In genomic region chr2:122484641-122485040, GRCm38 (mm10) we compare ENCODE assay signal across 32 mouse cellular contexts. TPM values are rescaled to one million over a fixed set of nuclear protein-coding genes. Genes with fewer than 3 reads are reported as not detected.
"Had no signal": no experiment of that assay in that cellular context is flagged by ENCODE, and none has a peak within 500 bp of the region (broad histone marks: within the 10 kb centered on the region; RNA-seq: fewer than 3 reads in every experiment).

Gene Gm14085 (plus strand): TSS chr2:122484941.

- H3K36me3 ChIP-seq: embryonic facial prominence, embryonic 10.5 days; embryonic facial prominence, embryonic 12.5 days; embryonic facial prominence, embryonic 13.5 days; embryonic facial prominence, embryonic 15.5 days; forebrain, embryonic 10.5 days; forebrain, embryonic 12.5 days; forebrain, embryonic 15.5 days had no signal

- H3K27ac ChIP-seq: embryonic facial prominence, embryonic 10.5 days; embryonic facial prominence, embryonic 12.5 days; embryonic facial prominence, embryonic 13.5 days; embryonic facial prominence, embryonic 15.5 days; forebrain, embryonic 10.5 days; forebrain, embryonic 12.5 days; forebrain, embryonic 13.5 days; forebrain, embryonic 15.5 days; gastrocnemius, adult 2 months; heart, adult 2 months had no signal

- H3K4me3 ChIP-seq: embryonic facial prominence, embryonic 10.5 days; embryonic facial prominence, embryonic 12.5 days; embryonic facial prominence, embryonic 13.5 days; embryonic facial prominence, embryonic 15.5 days; erythroblast, embryonic 14.5 days; forebrain, embryonic 10.5 days; forebrain, embryonic 12.5 days; forebrain, embryonic 13.5 days; forebrain, embryonic 15.5 days; gastrocnemius, adult 2 months; heart, adult 2 months had no signal

- DNase-seq: cerebellum, adult 8-10 months; cerebellum, adult 9-10 months; cerebellum, adult 9-11 months; cerebellum, postnatal 10 days; cerebellum, postnatal 14 days; cerebellum, postnatal 25 days; cerebellum, postnatal 36 days; embryo, embryonic 11 days; forebrain, postnatal 0 days; gastrocnemius, adult 2 months; gastrocnemius, postnatal 10 days; gastrocnemius, postnatal 14 days; gastrocnemius, postnatal 25 days; gastrocnemius, postnatal 36 days; heart, adult 11 months; heart, adult 18-20 months; heart, adult 2 months had no signal

- H3K27me3 ChIP-seq: embryonic facial prominence, embryonic 12.5 days; embryonic facial prominence, embryonic 13.5 days; embryonic facial prominence, embryonic 15.5 days; forebrain, embryonic 12.5 days; forebrain, embryonic 13.5 days; forebrain, embryonic 15.5 days had no signal

- ATAC-seq: forebrain, embryonic 13.5 days; forebrain, embryonic 14.5 days; forebrain, embryonic 15.5 days; forebrain, embryonic 16.5 days; forebrain, postnatal 0 days had no signal

- H3K4me1 ChIP-seq: embryonic facial prominence, embryonic 10.5 days; embryonic facial prominence, embryonic 12.5 days; embryonic facial prominence, embryonic 13.5 days; embryonic facial prominence, embryonic 15.5 days; forebrain, embryonic 10.5 days; forebrain, embryonic 12.5 days; forebrain, embryonic 13.5 days; forebrain, embryonic 15.5 days had no signal

RNA-seq across cellular contexts. Expression of gene Gm14085, which starts in this region (rescaled TPM):
- total RNA-seq: forebrain, postnatal 0 days had no signal
- polyA plus RNA-seq: embryonic facial prominence, embryonic 10.5 days; embryonic facial prominence, embryonic 11.5 days; embryonic facial prominence, embryonic 12.5 days; embryonic facial prominence, embryonic 13.5 days; embryonic facial prominence, embryonic 14.5 days; embryonic facial prominence, embryonic 15.5 days; erythroblast, embryonic 14.5 days; forebrain, embryonic 10.5 days; forebrain, embryonic 11.5 days; forebrain, embryonic 12.5 days; forebrain, embryonic 13.5 days; forebrain, embryonic 14.5 days; forebrain, embryonic 15.5 days; forebrain, embryonic 16.5 days; forebrain, postnatal 0 days; frontal cortex, adult 2 months had no signal
